Mouse (Mus musculus) small intestine, adult 2 months (tissue): ENCODE data around the gene Ckm.

Experiments used
- CTCF ChIP-seq: fragments of 200-500 bp; IDR thresholded peaks from 2 replicates; pipeline ENCODE4 v1.5.1; 2012; ENCODE audit warnings: low read depth, mild to moderate bottlenecking, control low read depth, inconsistent platforms, low read length, moderate library complexity, mixed read lengths; ENCODE audit not compliant: insufficient replicate concordance, insufficient read length; ENCODE audit errors: extremely low read depth
- POLR2A ChIP-seq: fragments of 200-500 bp; IDR thresholded peaks from 2 replicates; pipeline ENCODE4 v1.6.1; 2012; ENCODE audit warnings: low read depth, mild to moderate bottlenecking, control low read depth, inconsistent platforms, low read length, moderate library complexity

GRCm38 (mm10) chr7:19444801-19445200, 40.2 kb downstream of the Ckm start:
- TF ChIP-seq CTCF (no peak), POLR2A (no peak)
